Mouse (Mus musculus): ENCODE measurements around the gene Fam20c.

The Fam20c gene

DNA sequence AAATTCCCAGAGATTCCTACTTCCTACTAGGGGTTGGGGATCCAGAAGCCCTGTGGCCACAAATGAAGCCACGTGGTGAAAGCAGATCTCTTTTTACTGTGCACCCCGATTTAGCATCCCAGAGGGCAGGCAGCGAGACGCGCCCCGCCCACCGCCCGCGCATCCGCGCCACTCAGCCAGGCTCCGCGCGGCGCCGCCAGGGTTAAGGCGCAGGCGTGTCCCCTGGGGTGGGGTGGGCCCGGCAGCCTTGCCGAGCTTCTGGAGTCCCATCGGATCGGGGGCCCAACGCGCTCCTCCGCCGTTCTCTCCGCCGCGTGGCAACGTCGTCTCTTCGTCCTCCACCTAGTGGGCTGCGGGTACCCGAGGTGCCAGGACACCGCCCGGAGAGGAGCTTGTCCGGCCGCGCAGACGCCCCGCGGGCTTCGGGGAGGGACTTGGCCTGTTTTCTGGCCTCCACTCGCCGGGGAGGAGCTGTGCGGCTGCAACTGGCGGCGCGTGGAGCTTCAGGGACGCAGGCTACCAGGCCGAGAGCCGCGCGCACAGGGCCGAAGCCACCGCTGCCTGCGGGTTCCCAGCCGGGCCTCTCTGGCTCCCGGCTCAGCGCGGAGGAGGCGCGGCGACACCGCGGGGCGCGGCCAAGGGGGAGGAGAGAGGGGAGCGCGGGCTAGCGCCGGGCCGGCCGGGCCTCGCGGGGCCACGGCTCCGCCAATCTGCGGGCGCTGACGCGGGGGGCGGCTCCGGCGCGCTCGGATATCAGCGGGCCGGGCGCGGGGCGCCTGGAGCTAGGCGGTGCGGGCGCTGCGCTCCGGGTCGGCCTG lies at the start of gene Fam20c:
Fam20c (plus strand) TSS at position 212 of the 818 bp plus-strand sequence.
- peak; percentile 92 to 96 for DNase-seq (ENCODE audit: inconsistent age in 2 of 2, low spot score in 1 of 2)

DNA sequence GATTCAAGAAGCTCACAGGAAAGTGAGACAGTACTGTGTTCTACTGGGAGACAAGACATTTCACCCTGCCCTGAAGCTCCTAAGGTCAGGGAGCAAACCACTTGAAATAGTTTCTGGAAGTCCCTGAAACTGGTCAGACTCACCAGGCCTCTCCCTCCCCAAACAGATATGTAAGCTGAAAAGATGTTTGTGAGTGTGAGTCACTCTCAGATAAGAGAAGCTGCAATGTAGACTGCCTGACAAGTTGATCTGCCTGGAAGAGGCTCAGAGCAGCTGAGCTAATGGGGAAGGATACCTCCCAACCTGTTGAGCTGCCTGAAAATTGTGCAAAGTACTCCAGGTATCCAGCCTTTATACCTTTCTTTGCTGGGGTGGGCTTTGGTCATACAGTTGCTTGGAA lies 46.9 kb upstream of the Fam20c start:
- DNase-seq (ENCODE audit: inconsistent age in 2 of 2, low spot score in 1 of 2) = peak; percentile 38 to 66

DNA sequence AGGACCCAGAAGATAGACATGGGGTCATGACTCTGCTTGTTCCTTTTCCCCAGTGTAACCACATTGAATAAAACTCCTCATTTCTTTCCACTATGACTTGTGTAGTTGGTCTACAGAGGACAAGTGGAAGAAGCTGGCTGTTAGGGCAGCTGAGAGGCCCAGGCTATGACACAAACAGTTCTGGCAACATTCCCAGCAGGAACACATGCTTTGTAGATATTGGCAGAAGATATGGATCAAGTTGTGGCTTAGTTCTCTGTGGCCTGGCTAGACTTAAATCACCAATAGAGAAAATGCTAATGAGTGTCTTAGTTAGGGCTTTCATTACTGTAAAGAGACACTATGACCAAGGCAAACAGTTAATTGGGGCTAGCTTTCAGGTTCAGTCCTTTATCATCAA lies 45.7 kb upstream of the Fam20c start:
- peak; percentile 29 to 55 for DNase-seq (ENCODE audit: inconsistent age in 2 of 2, low spot score in 1 of 2)

DNA sequence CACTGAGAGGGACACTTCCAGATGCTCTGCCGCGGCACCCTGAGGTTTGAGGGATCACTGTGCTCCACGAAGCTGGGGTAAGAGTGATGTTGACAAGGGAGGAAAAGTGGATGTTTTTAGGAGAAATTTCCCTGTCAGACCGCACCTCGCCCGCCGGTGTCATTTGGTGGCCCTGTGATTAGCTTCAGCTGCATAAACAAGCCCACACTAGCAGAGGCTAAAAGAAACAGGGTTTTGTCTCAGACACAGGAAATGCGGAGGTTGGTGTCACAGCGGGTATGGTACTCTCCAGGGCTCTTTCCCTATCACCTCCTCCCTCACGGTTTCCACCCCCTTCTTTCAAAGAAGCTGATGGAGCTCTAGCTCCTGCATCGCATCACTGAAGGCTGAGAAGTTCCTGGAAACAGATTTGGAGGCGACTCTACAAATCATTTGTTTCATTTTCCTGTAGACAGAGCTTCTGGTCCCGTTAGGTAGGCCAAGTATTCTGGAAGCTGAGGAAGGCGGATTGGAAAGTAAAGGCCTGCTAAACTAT lies 38.7 kb upstream of the Fam20c start:
- DNase-seq (ENCODE audit: inconsistent age in 2 of 2, low spot score in 1 of 2) = no peak

DNA sequence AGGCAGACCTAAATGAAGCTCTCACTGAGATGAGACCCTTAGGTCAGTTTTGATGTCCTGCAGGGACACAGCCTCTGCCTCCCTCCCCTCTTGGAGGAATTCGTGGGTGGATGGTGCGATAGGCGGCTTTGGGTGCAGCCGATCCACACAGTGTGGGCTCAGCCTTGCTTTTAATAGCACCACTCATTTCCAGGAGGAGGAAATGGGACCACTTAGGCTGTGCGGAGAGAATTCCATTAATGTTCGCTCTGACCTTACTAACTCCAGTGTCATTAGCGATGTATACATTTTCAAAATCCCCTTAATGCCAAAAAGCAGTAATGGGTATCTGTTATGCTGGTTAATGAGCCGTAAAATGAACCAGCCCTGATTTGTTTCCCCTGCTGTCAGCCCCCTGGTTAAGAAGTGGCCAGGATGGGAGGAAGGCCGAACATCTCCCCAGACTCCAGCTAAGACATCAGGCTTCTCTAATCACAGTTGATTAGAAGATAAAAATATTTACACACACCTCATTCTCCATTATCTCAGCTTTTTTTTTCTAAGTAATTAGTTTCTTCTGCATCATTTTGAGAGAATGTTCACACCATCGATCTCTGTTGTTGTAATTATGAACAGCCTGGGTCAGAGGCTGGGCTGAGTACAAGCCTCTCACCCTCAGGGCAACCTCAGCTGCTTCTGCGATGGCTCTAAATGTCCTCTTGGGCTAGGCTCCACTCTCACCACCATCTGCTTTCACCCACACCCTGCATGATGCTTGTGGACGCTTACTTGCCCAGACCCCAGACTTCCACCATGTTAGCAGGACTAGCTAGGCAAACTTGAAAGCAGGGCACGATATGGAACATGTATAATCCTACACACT lies 33.8 kb upstream of the Fam20c start:
- DNase-seq (ENCODE audit: inconsistent age in 2 of 2, low spot score in 1 of 2) = no peak

DNA sequence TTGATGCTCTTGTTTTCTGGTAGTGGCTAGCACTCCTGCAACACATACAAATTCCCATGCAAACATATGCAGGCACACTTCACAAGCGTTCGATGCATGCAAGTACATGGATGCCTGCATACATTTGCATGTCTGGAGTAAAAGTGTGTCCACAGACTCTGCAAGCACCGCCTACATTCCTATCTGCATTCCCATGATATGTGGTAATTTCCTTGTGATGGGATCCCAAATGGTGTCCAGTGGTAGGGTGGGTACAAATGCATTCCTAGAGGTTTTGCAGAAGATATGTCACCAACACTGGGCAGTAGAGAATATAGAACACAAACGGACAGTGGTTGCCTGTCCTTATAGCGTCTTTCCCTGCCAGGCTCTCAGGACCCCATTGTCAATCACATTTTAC lies 29.9 kb upstream of the Fam20c start:
- no peak for DNase-seq (ENCODE audit: inconsistent age in 2 of 2, low spot score in 1 of 2)

DNA sequence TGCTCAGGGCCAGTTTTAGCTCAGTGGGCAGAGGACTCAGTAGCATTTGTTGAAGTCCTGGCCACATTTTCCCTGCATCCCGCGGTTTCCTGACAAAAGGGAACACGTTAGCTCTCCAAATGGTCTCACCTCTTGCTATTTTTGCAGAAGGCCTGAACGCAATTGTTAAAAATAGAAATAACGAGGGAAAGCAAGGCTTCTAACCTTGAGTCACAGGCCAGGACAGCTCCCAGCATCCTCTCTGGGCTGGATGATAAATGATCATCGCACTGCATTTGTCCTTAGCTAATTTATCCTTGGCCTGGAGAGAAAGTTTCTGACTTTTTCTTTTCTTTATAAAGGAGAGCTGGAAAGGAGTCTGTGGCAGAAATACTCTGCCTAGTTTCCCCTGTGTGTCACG lies 29.2 kb upstream of the Fam20c start:
- peak; percentile 80 to 93 for DNase-seq (ENCODE audit: inconsistent age in 2 of 2, low spot score in 1 of 2)

DNA sequence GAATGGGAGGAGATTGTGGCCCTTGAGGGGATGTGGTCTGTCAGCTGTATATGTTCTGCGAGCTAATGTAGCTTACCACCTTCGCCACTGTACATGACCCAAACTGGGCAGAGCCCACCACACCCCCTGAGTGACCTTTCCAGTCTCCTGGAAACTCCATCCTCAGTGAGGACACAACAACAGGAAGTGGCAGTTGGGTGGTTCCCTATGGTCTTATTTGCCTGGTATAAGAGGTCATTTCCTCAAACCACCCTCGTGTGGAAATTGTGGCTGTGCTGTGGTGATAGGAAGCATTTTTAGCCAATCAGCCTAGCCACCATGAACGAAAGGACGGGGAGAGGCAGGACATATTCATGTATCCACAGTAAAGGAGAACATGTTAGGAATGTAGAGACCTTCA lies 23.5 kb upstream of the Fam20c start:
- DNase-seq (ENCODE audit: inconsistent age in 2 of 2, low spot score in 1 of 2) = peak in 1 of 2 experiments; percentile 46

DNA sequence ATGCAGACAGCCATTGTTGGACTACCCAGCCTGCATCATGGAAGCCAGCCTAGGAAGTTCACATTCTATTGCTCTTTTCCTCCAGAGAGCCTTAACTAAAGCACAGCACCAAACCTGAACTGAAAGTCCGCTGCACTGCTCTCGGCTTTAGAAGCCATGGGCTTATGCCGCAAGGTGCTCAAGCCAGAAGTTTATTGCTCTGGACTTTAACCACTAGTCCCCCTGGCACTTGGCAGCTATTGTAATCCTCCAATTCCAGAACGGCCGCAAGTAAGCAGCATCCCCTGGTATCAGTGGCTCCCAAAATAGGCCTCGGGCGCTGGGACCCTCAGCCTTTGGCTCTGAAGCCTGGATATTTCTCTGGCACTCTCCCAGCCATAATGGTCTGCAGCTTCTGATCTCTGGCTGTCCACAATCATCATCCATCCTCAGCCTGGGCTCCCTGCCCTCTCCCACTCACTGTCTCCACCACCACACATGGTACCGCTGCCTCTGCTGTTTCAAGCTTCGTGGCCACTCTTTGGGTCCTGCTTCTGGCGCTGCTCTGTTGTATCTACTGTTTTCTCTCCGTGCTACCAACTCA lies 20.9 kb upstream of the Fam20c start:
- no peak for DNase-seq (ENCODE audit: inconsistent age in 2 of 2, low spot score in 1 of 2)

DNA sequence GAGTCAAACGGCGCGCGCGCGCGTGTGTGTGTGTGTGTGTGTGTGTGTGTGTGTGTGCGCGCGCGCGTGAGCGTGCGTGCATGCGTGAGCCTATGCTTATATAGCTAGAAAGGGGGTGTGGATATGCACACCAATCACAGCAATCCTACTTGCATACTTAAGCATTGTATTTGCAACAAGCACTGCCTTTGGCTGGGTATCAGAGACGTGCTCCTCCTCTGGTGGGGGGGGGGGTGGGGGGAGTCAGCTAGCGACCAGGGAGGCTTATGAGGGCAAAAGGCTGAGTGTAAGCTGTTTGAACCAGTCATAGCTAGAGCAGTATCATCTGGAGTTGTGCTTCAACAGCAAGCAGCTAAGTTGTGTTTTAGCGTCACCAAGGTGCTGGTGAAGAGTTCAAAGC lies 20.3 kb upstream of the Fam20c start:
- DNase-seq (ENCODE audit: inconsistent age in 2 of 2, low spot score in 1 of 2) = no peak

DNA sequence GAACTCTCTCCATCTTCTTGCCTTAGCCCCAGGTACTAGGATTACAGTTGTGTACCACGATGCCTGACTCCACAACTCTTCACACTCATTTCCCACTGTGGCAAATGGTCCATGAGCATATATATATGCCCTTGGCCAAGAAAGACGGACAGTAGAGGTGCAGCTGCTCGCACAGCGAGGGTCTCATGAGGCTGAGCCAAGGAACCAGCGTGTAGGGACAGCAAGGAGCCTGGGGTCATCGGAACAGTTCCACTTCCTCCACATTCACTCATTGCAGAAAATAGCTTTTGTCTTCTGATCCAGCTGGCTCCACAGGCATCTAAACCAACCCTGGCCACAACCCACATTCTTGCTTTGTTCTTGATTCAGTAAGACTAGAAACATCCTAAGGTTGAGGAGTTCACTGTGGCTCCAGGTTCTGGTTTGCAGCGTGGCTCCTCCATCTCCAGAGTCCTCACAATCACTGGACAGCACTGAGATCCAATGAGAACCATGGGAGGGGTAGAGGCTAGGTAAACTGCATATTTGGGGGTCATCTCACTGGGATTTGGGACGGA lies 19.0 kb upstream of the Fam20c start:
- DNase-seq (ENCODE audit: inconsistent age in 2 of 2, low spot score in 1 of 2) = no peak

DNA sequence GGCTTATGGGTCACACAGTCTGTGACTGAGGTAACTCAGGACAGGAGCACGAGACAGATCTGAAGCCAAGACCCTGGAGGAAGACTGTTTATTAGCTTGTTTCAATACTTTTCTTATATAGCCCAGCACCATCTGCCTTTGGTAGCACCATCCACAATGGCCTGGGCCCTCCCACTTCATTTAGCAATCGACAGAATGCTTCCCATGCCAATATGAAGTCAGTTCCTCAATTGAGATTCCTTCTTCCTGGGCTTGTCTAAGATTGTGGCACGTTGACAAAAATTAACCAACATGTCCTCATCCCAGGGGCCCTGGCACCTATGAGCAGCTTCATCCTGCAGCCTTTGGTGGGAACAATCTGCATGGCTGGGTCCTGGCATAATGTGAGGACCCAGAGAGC lies 14.2 kb upstream of the Fam20c start:
- no peak for DNase-seq (ENCODE audit: inconsistent age in 2 of 2, low spot score in 1 of 2)

DNA sequence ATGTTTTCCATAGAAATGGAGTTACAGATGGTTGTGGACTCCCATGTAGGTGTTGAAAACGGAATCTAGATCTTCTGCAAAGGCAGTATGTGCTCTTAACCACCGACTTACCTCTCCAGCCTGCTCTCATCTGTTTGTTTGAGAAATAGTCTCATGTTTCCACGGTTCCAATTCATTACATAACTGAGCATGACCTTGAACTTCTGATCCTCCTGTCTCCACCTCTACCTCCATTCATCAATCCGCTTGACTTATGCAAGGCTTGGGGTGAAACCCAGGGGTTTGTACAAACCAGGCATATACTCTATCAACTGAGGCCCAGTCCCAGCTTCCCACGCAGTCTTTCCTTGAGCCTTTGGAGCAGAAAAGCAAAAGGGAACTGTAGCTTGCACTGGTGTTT lies 12.8 kb upstream of the Fam20c start:
- DNase-seq (ENCODE audit: inconsistent age in 2 of 2, low spot score in 1 of 2) = peak in 1 of 2 experiments; percentile 71

DNA sequence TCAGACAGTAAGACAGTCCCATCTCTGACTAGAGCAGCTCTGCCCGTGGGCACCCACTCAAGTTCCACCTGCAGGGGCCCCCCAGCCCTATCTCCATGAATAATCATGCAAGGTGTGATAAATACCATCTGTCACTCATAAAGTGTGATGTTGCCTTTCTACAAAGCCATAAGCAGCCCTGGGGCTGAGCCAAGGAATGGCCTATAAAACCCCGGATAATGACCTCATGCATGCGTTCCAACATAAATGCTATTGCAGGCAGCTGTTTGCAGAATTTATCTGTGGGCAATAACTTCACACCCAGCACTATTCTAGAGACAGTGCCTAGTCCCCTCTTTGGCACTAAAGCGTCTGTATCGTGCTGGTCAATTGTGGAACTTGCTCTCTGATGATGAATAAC lies 12.0 kb upstream of the Fam20c start:
- DNase-seq (ENCODE audit: inconsistent age in 2 of 2, low spot score in 1 of 2) = no peak

DNA sequence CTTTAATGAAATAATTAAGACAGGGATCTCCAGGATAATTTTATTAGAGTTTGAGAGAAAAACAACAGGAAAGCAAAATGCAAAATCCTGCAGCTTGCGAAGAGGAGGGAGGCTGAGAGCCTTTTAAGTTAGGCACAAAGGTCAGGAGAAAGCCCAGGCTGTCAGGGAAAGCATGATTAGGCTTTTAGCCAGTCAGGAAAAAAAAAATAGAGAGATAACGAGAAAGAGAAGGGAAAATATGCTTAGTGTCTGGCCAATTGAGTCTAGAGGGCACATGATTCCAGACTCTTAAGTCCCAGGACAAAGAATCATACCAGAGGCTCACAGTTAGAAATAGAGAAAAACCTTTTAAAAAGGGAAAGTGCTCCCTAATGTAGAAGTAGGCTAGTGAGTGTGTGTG lies 10.7 kb upstream of the Fam20c start:
- no peak for DNase-seq (ENCODE audit: inconsistent age in 2 of 2, low spot score in 1 of 2)

DNA sequence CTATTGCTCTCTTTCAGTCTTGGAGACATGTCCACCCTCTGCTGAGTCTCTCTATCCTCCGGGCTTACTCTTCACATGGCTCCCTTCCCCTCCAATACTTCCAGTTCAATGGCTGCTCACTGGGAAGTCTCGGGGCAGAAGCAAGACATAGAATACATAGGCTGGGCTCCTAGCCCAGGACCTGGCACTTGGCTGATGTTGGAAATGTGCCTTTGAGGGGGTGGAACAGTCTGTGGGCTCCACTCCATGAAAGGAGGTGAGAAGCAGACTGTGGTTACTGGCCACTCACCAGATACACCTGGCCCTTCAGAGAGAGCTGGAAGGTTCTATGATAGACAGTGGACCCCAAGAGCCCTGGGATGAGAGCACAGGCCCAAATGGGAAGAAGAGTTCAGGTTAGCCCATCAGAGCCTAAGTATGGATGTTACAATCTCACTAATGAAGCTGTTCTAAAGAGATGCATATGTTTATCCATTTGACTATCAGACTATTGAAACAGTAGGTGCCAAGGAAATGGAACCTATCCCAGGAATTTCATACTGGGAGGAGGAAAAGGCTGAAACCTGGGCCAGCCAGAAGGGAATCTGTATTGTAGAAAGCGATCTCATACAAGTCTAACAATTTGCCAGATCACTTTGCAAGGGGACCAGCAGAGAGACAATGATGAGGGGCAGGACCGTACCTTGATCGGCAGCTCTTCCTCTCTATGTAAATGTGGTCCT lies 8.8 kb upstream of the Fam20c start:
- no peak for DNase-seq (ENCODE audit: inconsistent age in 2 of 2, low spot score in 1 of 2)

DNA sequence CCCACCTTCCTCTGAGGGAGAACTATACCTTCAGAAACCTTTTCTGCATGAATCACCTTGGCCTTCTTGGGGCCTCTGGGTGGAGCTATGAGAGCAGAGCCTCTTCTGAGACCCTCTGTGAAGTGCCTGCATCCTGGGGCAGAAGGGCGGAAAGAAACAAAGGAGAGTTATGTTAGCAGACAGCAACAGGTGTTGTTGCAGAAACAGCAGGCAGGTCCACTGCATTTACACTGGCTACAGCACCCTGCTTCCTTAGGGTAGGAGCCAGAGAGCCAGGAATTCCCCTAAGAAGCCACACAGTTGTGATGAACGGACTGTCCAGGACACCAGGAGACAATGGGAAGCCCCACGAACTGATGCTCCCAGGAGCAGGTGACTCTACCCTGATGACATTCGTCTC lies 1.0 kb upstream of the Fam20c start:
- no peak for DNase-seq (ENCODE audit: inconsistent age in 2 of 2, low spot score in 1 of 2)

DNA sequence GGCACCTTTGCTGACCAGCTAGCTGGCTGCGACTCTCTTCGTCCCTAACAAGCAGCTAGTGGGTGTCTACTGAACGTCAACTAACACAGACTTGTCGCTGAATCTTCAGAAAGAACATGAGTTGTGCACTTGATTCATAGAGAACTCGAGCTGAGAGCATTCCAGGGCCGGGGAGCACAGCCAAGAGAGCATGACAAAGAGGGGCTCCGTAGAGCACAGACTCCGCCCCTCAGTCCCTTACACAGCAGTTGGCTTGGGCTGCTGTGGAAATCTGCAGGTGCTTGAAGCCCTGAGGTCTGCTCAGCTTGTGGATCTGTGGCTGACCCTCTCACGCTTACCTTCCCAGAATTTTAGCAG lies 390 bp upstream of the Fam20c start:
- DNase-seq (ENCODE audit: inconsistent age in 2 of 2, low spot score in 1 of 2) = peak in 1 of 2 experiments; percentile 48

DNA sequence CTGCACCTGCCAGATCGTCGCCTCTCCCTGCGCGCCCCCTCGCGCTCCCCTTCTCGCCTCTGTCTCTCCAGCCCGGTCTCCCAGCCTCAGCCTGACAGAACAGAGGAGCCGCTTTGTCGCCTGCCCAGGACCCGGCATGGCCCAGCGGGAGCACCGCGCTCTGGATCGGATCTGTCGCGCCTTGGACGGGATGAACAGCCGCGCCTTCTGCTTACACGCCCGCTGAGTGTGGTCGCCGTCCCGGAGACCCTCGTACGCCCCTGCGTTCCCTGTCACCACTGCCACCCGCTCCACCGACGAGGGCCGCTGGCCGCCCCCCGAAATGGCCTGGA lies 773 bp downstream of the Fam20c start:
- no peak for DNase-seq (ENCODE audit: inconsistent age in 2 of 2, low spot score in 1 of 2)

DNA sequence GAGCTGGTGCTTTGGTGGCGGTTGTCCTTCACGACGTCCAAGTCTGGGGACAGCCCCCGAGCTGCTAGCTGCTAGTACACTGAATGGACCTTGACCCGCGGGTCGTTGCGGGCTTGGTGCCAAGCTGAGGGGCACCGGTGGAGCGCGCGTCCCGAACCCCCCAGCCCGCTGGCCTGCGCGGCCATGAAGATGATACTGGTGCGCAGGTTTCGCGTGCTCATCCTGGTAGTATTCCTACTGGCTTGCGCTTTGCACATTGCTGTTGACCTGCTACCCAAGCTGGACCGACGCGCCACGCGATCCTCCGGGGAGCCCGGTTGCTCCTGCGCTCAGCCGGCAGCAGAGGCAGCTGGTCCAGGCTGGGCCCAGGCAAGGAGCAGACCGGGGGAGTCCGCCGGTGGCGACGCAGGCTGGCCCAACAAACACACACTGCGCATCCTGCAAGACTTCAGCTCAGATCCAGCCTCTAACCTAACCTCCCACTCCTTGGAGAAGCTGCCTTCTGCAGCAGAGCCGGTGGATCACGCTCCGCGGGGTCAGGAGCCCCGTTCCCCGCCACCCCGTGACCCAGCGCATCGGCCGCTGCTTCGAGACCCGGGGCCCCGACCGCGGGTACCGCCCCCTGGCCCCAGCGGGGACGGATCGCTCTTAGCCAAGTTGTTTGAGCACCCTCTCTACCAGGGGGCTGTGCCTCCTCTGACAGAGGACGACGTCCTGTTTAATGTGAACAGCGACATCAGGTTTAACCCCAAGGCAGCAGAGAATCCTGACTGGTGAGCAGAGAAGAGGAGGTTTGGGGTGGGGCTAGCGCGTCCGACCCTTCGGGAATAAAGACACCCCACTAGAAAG lies 1.4 kb downstream of the Fam20c start:
- peak; percentile 59 to 81 for DNase-seq (ENCODE audit: inconsistent age in 2 of 2, low spot score in 1 of 2)
